Mouse (Mus musculus) small intestine, adult 2 months (tissue): ENCODE data around the gene Pex11b. TPM values are rescaled to one million over a fixed set of nuclear protein-coding genes. Genes with fewer than 3 reads are reported as not detected.
"Not testable (repeated sequence)": the region's sequence is repeated elsewhere in the genome, so short reads cannot be mapped to it uniquely, and the experiment has no call there.

Source experiments
- H3K27ac ChIP-seq: fragments of 200-500 bp; 2 replicates; pipeline ENCODE4 v1.5.1; 2012; ENCODE audit warnings: low read depth, low read length, control low read depth, inconsistent platforms; ENCODE audit not compliant: insufficient read depth
- H3K27me3 ChIP-seq: fragments of 200-500 bp; 2 replicates; pipeline ENCODE4 v1.6.1; 2012; ENCODE audit warnings: mild to moderate bottlenecking, moderate library complexity, low read length, inconsistent platforms; ENCODE audit not compliant: control insufficient read depth, insufficient read depth
- H3K36me3 ChIP-seq: fragments of 200-500 bp; 2 replicates; pipeline ENCODE4 v1.6.1; 2012; ENCODE audit warnings: mild to moderate bottlenecking, low read length, control low read depth, inconsistent platforms; ENCODE audit not compliant: control insufficient read depth, insufficient read depth
- H3K4me1 ChIP-seq: fragments of 200-500 bp; 2 replicates; pipeline ENCODE4 v1.6.1; 2012; ENCODE audit warnings: low read length, inconsistent platforms, mixed read lengths; ENCODE audit not compliant: control insufficient read depth, insufficient read depth, insufficient read length
- H3K4me3 ChIP-seq: fragments of 200-500 bp; 2 replicates; pipeline ENCODE4 v1.5.1; 2012; ENCODE audit warnings: low read depth, mild to moderate bottlenecking, control low read depth, inconsistent platforms, low read length, moderate library complexity
- CTCF ChIP-seq: fragments of 200-500 bp; IDR thresholded peaks from 2 replicates; pipeline ENCODE4 v1.5.1; 2012; ENCODE audit warnings: low read depth, mild to moderate bottlenecking, control low read depth, inconsistent platforms, low read length, moderate library complexity, mixed read lengths; ENCODE audit not compliant: insufficient replicate concordance, insufficient read length; ENCODE audit errors: extremely low read depth
- POLR2A ChIP-seq: fragments of 200-500 bp; IDR thresholded peaks from 2 replicates; pipeline ENCODE4 v1.6.1; 2012; ENCODE audit warnings: low read depth, mild to moderate bottlenecking, control low read depth, inconsistent platforms, low read length, moderate library complexity
- WGBS: fragments of 180-500 bp; shearing (Covaris S2); methylation state at CpG from one replicate; pipeline ENCODE4 v1.1.7; 2018; 5-methylcytosine and 5-hydroxymethylcytosine counted together
- polyA plus RNA-seq: library from polyadenylated mRNA; depleted of rRNA; stranded (reverse); fragments of >200 nt; gene quantifications from 2 replicates; pipeline ENCODE4 v1.2.3, GENCODE M21; 2012

The Pex11b gene
- polyA plus RNA-seq, 1 experiment = 21.1 TPM

DNA sequence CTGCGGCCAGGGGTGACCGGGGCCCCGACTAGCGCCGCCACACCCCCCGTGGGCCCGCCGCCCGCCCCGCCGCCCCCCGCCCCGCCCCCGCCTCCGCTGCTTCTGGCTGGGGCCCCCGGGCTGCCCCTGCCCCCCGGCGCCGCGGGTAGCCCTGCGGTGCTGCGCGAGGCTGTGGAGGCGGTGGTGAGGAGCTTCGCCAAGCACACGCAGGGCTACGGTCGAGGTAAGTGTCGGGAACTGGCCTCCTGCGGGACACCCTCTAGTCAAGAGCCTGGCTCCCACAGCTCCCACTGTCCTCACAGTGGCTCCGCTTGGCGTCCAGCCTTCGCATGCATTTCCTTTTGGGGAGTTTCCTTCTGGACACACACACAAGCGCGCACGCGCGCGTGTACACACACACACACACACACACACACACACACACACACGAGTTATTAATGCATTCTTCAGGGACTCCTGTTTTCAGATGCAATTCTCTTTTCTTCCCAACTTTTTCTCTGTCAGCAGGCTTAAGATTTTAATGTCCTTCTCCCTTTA, 33.9 kb upstream of the Pex11b start:
- peak; percentile 24; the same call in 1 of the 2 replicates for TF ChIP-seq POLR2A
- no peak for TF ChIP-seq CTCF
- 4% methylated on average over 40 of the region's 40 CpGs for WGBS
- Histone ChIP-seq H3K27me3 (peaks cover 43% of the 10 kb centered on the region), H3K27ac (peak overlapping the region; percentile 34), H3K4me1 (peaks cover 11% of the 10 kb centered on the region; the same call in 1 of the 2 replicates), H3K4me3 (peak overlapping the region; percentile 78), H3K36me3 (no peaks in the 10 kb centered on the region)

DNA sequence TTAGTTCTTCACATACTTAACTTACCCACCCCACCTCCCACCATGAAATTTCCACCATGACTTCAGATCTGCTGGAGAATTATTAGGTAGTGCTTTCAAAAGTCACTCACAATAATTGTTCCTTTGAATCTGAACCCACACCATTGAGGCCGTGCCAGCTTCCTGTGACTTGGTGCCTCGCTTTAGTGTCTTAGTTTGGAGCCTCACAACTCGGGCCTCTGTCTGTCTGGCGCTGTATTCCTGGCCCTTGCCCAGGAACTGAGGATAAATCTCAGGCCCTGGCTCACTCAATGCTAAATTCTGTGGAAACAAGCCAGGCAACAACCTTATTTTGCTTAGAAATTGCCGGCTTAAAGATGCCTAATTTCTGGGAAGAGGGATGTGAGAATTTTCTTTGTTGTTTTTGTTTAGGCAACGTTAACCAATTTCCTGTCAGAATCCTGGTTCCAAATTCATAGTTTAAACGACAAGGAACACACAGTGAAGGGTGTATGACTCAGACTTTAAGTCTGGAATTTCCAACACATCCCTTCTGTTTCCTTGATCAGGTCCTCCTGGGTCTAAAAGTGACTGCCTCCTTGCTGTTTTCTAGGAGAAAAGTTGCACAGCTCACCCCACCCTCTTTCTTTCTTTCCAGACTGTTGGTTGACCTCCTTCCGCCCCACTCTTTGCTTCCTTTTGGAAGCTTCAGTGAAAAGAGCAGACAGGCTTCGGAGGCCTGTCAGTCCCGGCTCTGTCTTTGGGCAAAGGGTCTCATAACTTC, 33.1 kb upstream of the Pex11b start:
- no peak for TF ChIP-seq POLR2A
- no peak for TF ChIP-seq CTCF
- Histone ChIP-seq H3K27ac (peak overlapping the region; percentile 34), H3K4me3 (peak overlapping the region; percentile 27; the same call in 1 of the 2 replicates), H3K4me1 (peaks cover 8% of the 10 kb centered on the region; the same call in 1 of the 2 replicates), H3K36me3 (no peaks in the 10 kb centered on the region), H3K27me3 (peaks cover 35% of the 10 kb centered on the region)
- 56% methylated on average over 10 of the region's 10 CpGs for WGBS

- Histone ChIP-seq H3K4me1 (peaks cover 8% of the 10 kb centered on the region; the same call in 1 of the 2 replicates), H3K27ac (peak overlapping the region; percentile 34; the same call in 1 of the 2 replicates), H3K36me3 (no peaks in the 10 kb centered on the region), H3K4me3 (no peak overlapping the region), H3K27me3 (peaks cover 30% of the 10 kb centered on the region)
- 31% methylated on average over 5 of the region's 5 CpGs for WGBS
- TF ChIP-seq POLR2A (no peak), CTCF (no peak)
Measured at GRCm38 (mm10) chr3:96602704-96603084, 32.5 kb upstream of the Pex11b start.

DNA sequence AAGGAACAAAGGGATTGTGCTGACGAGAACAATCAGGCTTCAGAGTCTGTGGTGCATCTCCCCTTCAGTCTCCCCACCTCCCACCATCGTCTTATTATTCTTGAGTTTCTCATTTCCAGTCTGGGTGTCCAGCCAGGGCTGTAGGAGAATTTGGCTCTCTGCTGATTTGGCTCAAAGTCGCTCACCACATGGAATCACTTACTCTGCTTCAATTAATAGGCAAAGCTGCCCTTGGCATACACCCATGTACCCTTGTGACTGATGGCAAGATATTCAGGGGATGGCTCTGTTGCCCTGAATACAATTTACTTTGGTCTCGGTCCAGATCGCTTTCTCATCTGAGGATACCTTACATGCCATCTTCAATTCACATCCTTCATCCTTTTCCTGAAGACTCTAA, 31.9 kb upstream of the Pex11b start:
- Histone ChIP-seq H3K27ac (no peak overlapping the region), H3K4me1 (peaks cover 4% of the 10 kb centered on the region; the same call in 1 of the 2 replicates), H3K4me3 (no peak overlapping the region), H3K36me3 (no peaks in the 10 kb centered on the region), H3K27me3 (peaks cover 24% of the 10 kb centered on the region)
- no peak for TF ChIP-seq CTCF
- no peak for TF ChIP-seq POLR2A
- WGBS = 63% methylated on average over 5 of the region's 5 CpGs

DNA sequence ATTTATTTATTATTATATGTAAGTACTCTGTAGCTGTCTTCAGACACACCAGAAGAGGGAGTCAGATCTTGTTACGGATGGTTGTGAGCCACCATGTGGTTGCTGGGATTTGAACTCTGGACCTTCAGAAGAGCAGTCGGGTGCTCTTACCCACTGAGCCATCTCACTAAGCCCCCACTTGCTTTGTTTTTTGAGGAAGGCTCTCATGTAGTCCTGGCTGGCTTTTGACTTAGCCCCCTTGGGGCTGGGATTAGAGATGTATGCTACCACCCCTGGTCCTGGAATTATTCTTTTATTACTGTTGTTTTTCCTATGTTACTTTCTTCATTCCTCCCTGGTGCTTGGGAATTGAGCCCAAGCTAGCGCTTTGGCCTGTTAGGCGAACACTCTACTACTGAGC, 29.2 kb upstream of the Pex11b start:
- H3K4me3 ChIP-seq, H3K27ac ChIP-seq, H3K27me3 ChIP-seq, H3K4me1 ChIP-seq, H3K36me3 ChIP-seq: not testable (repeated sequence)
- 86% methylated on average over 4 of the region's 4 CpGs for WGBS

GRCm38 (mm10) chr3:96606618-96607017, 28.6 kb upstream of the Pex11b start:
- Histone ChIP-seq H3K4me1 (no peaks in the 10 kb centered on the region), H3K27me3 (0 out of 2 replicates have a peak, but pooled peaks cover 5% of the 10 kb centered on the region), H3K27ac (no peak overlapping the region), H3K4me3 (no peak overlapping the region), H3K36me3 (no peaks in the 10 kb centered on the region)
- TF ChIP-seq POLR2A (no peak), CTCF (no peak)
- 86% methylated on average over 4 of the region's 4 CpGs for WGBS

- WGBS = 91% methylated on average over 3 of the region's 3 CpGs
- TF ChIP-seq CTCF (no peak), POLR2A (no peak)
- no peaks in the 10 kb centered on the region for H3K27me3 ChIP-seq
- H3K27ac ChIP-seq = no peak overlapping the region
- H3K36me3 ChIP-seq = peaks cover 9% of the 10 kb centered on the region
- H3K4me3 ChIP-seq = no peak overlapping the region
- no peaks in the 10 kb centered on the region for H3K4me1 ChIP-seq
Measured at GRCm38 (mm10) chr3:96617941-96618340, 17.2 kb upstream of the Pex11b start.
